ENCODE assay signal across 12 mouse cellular contexts in the genomic region with DNA sequence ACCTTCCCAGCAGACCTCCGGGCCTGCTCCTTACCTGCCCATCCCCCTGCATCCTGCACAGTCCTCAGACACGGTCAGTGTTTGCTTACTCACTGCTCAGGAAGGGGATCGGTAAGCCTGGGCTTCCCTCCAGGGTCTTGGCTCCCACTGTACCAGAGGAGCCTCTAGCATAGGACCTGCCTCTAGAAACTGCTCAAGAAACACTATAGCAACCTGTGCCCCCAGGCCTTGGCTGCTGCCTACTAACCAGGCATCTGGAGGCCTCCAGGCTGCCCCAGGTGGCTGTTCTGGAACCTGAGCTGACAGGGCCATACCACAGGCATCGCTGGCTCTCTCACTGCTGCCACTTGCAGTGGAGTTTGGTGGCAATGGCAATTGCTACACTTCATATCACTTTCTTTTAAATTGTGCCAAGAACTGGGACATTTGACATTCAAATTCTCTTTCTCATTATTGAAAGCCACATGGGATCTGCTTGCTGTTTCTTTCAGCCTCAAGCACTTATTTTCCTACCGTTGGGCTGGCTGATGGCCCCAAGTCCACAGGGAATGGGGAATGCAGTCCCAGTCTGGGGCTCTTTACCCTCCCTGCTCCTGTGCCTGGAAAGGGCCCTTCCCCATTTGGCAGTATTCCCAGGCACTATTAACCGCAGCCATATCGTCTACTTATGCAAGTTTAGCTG. TPM values are rescaled to one million over a fixed set of nuclear protein-coding genes. Genes with fewer than 3 reads are reported as not detected.
DNase-seq lines count a peak whose midpoint lies in the region; ATAC-seq and TF ChIP-seq lines count a peak whose summit lies in the region.
"Had no signal": no experiment of that assay in that cellular context is flagged by ENCODE, and none has a peak within 500 bp of the region (broad histone marks: within the 10 kb centered on the region; RNA-seq: fewer than 3 reads in every experiment).

No protein-coding gene starts in this region.

- WGBS in heart, embryonic 14.5 days, result 26% methylated on average over 7 of the region's 7 CpGs
- 62% methylated on average over 7 of the region's 7 CpGs for WGBS in neural tube, embryonic 12.5 days
- 31% methylated on average over 7 of the region's 7 CpGs for WGBS in hindbrain, embryonic 15.5 days
- 28% methylated on average over 7 of the region's 7 CpGs for WGBS in stomach, postnatal 0 days

- H3K36me3 ChIP-seq in heart, embryonic 14.5 days (ENCODE audit: control insufficient read depth, insufficient read depth, low read length), result no peaks in the 10 kb centered on the region
- H3K36me3 ChIP-seq in neural tube, embryonic 12.5 days, result no peaks in the 10 kb centered on the region
- no peaks in the 10 kb centered on the region for H3K36me3 ChIP-seq in hindbrain, embryonic 15.5 days
- H3K36me3 ChIP-seq in stomach, postnatal 0 days (ENCODE audit: control insufficient read depth, insufficient read depth, low read length), result no peaks in the 10 kb centered on the region

- DNase-seq in heart, postnatal 10 days, result no peak
- DNase-seq in neural tube, embryonic 10.5 days (ENCODE audit: extremely low spot score, low spot score), result no peak
- DNase-seq in stomach, postnatal 0 days (ENCODE audit: low spot score), result no peak
- no peak for DNase-seq in layer of hippocampus, postnatal 14 days (ENCODE audit: low spot score in 2 of 2)
- DNase-seq in thymus, postnatal 10 days (ENCODE audit: low spot score in 2 of 2), result no peak
- DNase-seq: adrenal gland, adult 8-10 months; liver had no signal

- no peaks in the 10 kb centered on the region for H3K9me3 ChIP-seq in heart, embryonic 14.5 days (ENCODE audit: control insufficient read depth, low read length)
- H3K9me3 ChIP-seq in neural tube, embryonic 12.5 days, result no peaks in the 10 kb centered on the region
- no peaks in the 10 kb centered on the region for H3K9me3 ChIP-seq in hindbrain, embryonic 15.5 days
- no peaks in the 10 kb centered on the region for H3K9me3 ChIP-seq in stomach, postnatal 0 days (ENCODE audit: control insufficient read depth, low read length)

- peaks cover 26 to 39% of the 10 kb centered on the region in 2 experiments for H3K4me1 ChIP-seq in heart, embryonic 14.5 days (ENCODE audit: control insufficient read depth in 2 of 2, insufficient read depth in 2 of 2, low read length in 2 of 2)
- peaks cover 9% of the 10 kb centered on the region for H3K4me1 ChIP-seq in neural tube, embryonic 12.5 days
- peaks cover 25% of the 10 kb centered on the region for H3K4me1 ChIP-seq in hindbrain, embryonic 15.5 days (replicated peaks)
- peaks cover 3% of the 10 kb centered on the region; the same call in 1 of the 2 replicates for H3K4me1 ChIP-seq in stomach, postnatal 0 days (replicated peaks; ENCODE audit: control insufficient read depth, insufficient read depth)

- no peak for TF ChIP-seq EP300 in stomach, postnatal 0 days (optimal IDR thresholded peaks at IDR 0.05)

- H3K27ac ChIP-seq in heart, embryonic 14.5 days (replicated peaks in 1 of 2; ENCODE audit: control insufficient read depth in 1 of 2, insufficient read depth in 1 of 2, low read depth in 2 of 2, low read length in 2 of 2), result peak overlapping the region in 1 of 2 experiments; percentile 26; a peak in 1 of 4 replicates
- H3K27ac ChIP-seq in neural tube, embryonic 12.5 days, result no peak overlapping the region
- H3K27ac ChIP-seq in hindbrain, embryonic 15.5 days (replicated peaks), result peak overlapping the region; percentile 29
- no peak overlapping the region for H3K27ac ChIP-seq in stomach, postnatal 0 days (replicated peaks)

- H3K27me3 ChIP-seq in heart, embryonic 14.5 days (ENCODE audit: control insufficient read depth, insufficient read depth, low read length), result no peaks in the 10 kb centered on the region
- no peaks in the 10 kb centered on the region for H3K27me3 ChIP-seq in neural tube, embryonic 12.5 days (replicated peaks)
- no peaks in the 10 kb centered on the region for H3K27me3 ChIP-seq in hindbrain, embryonic 15.5 days
- H3K27me3 ChIP-seq in stomach, postnatal 0 days (ENCODE audit: control insufficient read depth, insufficient read depth, low read length), result no peaks in the 10 kb centered on the region

- H3K4me3 ChIP-seq in heart, embryonic 14.5 days (ENCODE audit: control insufficient read depth in 1 of 2, insufficient read depth in 1 of 2, low read depth in 1 of 2, low read length in 2 of 2), result no peak overlapping the region
- H3K4me3 ChIP-seq in neural tube, embryonic 12.5 days, result no peak overlapping the region
- H3K4me3 ChIP-seq in hindbrain, embryonic 15.5 days, result no peak overlapping the region
- H3K4me3 ChIP-seq in stomach, postnatal 0 days (ENCODE audit: low read depth, low read length), result no peak overlapping the region

- no peak overlapping the region for H3K9ac ChIP-seq in heart, embryonic 14.5 days (ENCODE audit: low read length)
- peak overlapping the region; percentile 26; the same call in 1 of the 2 replicates for H3K9ac ChIP-seq in neural tube, embryonic 12.5 days
- no peak overlapping the region for H3K9ac ChIP-seq in hindbrain, embryonic 15.5 days
- H3K9ac ChIP-seq in stomach, postnatal 0 days (ENCODE audit: low read length), result no peak overlapping the region

- TF ChIP-seq CTCF in stomach, postnatal 0 days (IDR thresholded peaks at IDR 0.05; ENCODE audit: low read depth), result 0 out of 2 replicates have a peak, but pooled peaks have one; percentile 5

- 0 out of 2 replicates have a peak, but pooled peaks have one; percentile 10 for ATAC-seq in heart, embryonic 14.5 days (ENCODE audit: insufficient number of reproducible peaks, insufficient read depth, low FRiP score, low read depth)
- no peak for ATAC-seq in neural tube, embryonic 12.5 days (ENCODE audit: low FRiP score, low read depth)
- peak; percentile 59; the same call in 1 of the 2 replicates for ATAC-seq in hindbrain, embryonic 15.5 days (ENCODE audit: low FRiP score, low read depth)
- 0 out of 2 replicates have a peak, but pooled peaks have one; percentile 6 for ATAC-seq in stomach, postnatal 0 days (ENCODE audit: low FRiP score, low TSS enrichment)
- ATAC-seq: CD4-positive, CD25-positive, alpha-beta regulatory T cell, adult 4 months had no signal

- H3K4me2 ChIP-seq in heart, embryonic 14.5 days (ENCODE audit: low read length), result no peak overlapping the region
- H3K4me2 ChIP-seq in neural tube, embryonic 12.5 days (replicated peaks), result no peak overlapping the region
- no peak overlapping the region for H3K4me2 ChIP-seq in hindbrain, embryonic 15.5 days
- H3K4me2 ChIP-seq in stomach, postnatal 0 days (replicated peaks; ENCODE audit: low read depth), result no peak overlapping the region
- H3K4me2 ChIP-seq: heart, embryonic 11.5 days had no signal

- intact Hi-C loops in heart, postnatal 10 days (cut with DNase I), result no loop called here

RNA-seq across cellular contexts. Expression of gene Tkt, which starts 38.8 kb away (rescaled TPM):
- 31.5 and 46.1 TPM in 2 replicates for polyA plus RNA-seq in heart, embryonic 14.5 days (2014; fragmentation: Nextera tagmentation; extraction: Ambion mirVana)
- 100 to 1,000 TPM in 1 of 2 experiments, 10 to 100 TPM in 1; 64.1 to 105 TPM for total RNA-seq in heart, postnatal 10 days (2021)
- 215 and 218 TPM in 2 replicates for polyA plus RNA-seq in neural tube, embryonic 12.5 days (2016; fragmentation: Nextera tagmentation; extraction: Ambion mirVana)
- 278 and 288 TPM in 2 replicates for polyA plus RNA-seq in hindbrain, embryonic 15.5 days (2015; fragmentation: Nextera tagmentation; extraction: Ambion mirVana)
- polyA plus RNA-seq in stomach, postnatal 0 days (2015; fragmentation: Nextera tagmentation; extraction: Ambion mirVana), result 200 and 202 TPM in 2 replicates
- total RNA-seq in layer of hippocampus, postnatal 14 days (2021), result 100 to 1,000 TPM; 170 to 200 TPM

RNA-seq across cellular contexts. Expression of gene Prkcd, which starts 39.1 kb away (rescaled TPM):
- 38.4 and 38.6 TPM in 2 replicates for polyA plus RNA-seq in heart, embryonic 14.5 days (2014; fragmentation: Nextera tagmentation; extraction: Ambion mirVana)
- 10 to 100 TPM; 18.7 to 20.0 TPM for total RNA-seq in heart, postnatal 10 days (2021)
- 47.4 and 54.3 TPM in 2 replicates for polyA plus RNA-seq in neural tube, embryonic 12.5 days (2016; fragmentation: Nextera tagmentation; extraction: Ambion mirVana)
- polyA plus RNA-seq in hindbrain, embryonic 15.5 days (2015; fragmentation: Nextera tagmentation; extraction: Ambion mirVana), result 27.1 and 28.3 TPM in 2 replicates
- polyA plus RNA-seq in stomach, postnatal 0 days (2015; fragmentation: Nextera tagmentation; extraction: Ambion mirVana), result 62.8 and 72.3 TPM in 2 replicates
- 10 to 100 TPM; 51.0 to 55.9 TPM for total RNA-seq in layer of hippocampus, postnatal 14 days (2021)
